Mouse (Mus musculus): Measurements from ENCODE around the gene Hmgxb4. TPM values are rescaled to one million over a fixed set of nuclear protein-coding genes. Genes with fewer than 3 reads are reported as not detected.

Hmgxb4 gene
- polyA plus RNA-seq, 1 experiment from 2014 or later, result 48.0 TPM

DNA sequence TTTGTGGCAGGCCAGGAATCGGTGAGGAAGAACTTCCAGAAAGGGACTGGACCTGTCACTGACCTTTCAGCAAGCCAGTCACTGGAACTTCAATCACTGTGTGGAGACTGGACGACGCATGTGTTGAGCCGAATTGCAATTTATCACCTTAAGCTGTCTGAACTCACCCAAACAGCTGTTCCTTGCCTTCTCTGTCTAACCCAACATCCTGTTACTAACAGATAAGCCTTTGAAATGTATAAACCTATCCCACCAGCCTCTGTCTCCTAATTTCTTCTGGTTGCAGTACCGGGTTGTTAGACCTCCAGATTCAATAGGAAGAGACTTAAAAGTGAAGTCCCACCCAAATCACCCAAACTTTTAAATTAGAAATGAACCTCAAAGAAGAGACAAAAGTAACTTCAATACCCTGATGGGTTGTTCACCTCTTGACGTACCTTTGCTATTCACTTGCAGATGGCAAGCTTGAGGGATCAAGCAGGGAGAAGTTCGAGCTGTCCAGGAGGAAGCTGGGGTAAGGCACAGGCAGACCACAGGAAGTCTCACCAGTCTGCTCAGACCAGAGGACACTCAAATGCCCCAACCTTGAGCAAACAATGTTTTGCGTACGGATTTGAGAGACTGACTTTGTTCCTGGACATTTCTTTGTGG, 13.0 kb upstream of the Hmgxb4 start:
- H3K36me3 ChIP-seq (ENCODE audit: control insufficient read depth, insufficient read depth, low read length), result no peaks in the 10 kb centered on the region
- no peak overlapping the region for H3K4me2 ChIP-seq (ENCODE audit: low read depth)
- no peaks in the 10 kb centered on the region for H3K27me3 ChIP-seq (ENCODE audit: control insufficient read depth, insufficient read depth, low read length)
- WGBS, result 54% methylated on average over 9 of the region's 9 CpGs
- no peak for DNase-seq (ENCODE audit: low spot score)
- no peaks in the 10 kb centered on the region for H3K4me1 ChIP-seq (ENCODE audit: control insufficient read depth, insufficient read depth, low read length)
- no peak overlapping the region for H3K27ac ChIP-seq (ENCODE audit: low read depth, low read length)
- ATAC-seq (ENCODE audit: insufficient read depth, low FRiP score, low TSS enrichment), result no peak
- no peak overlapping the region for H3K9ac ChIP-seq (ENCODE audit: low read length)
- no peak overlapping the region for H3K4me3 ChIP-seq (ENCODE audit: low read depth, low read length)
- no peaks in the 10 kb centered on the region for H3K9me3 ChIP-seq (ENCODE audit: control insufficient read depth, low read length)

- DNase-seq (ENCODE audit: low spot score) (peak; percentile 66), ATAC-seq (ENCODE audit: insufficient read depth, low FRiP score, low TSS enrichment) (no peak)
- Histone ChIP-seq H3K4me2 (ENCODE audit: low read depth) (no peak overlapping the region), H3K4me1 (ENCODE audit: control insufficient read depth, insufficient read depth, low read length) (no peaks in the 10 kb centered on the region), H3K4me3 (ENCODE audit: low read depth, low read length) (no peak overlapping the region), H3K9ac (ENCODE audit: low read length) (no peak overlapping the region), H3K27me3 (ENCODE audit: control insufficient read depth, insufficient read depth, low read length) (no peaks in the 10 kb centered on the region), H3K27ac (ENCODE audit: low read depth, low read length) (no peak overlapping the region), H3K36me3 (ENCODE audit: control insufficient read depth, insufficient read depth, low read length) (no peaks in the 10 kb centered on the region), H3K9me3 (ENCODE audit: control insufficient read depth, low read length) (no peaks in the 10 kb centered on the region)
- 3% methylated on average over 5 of the region's 5 CpGs for WGBS
Measured at GRCm38 (mm10) chr8:74980711-74981062, 12.5 kb upstream of the Hmgxb4 start.

GRCm38 (mm10) chr8:74981809-74982208, 11.3 kb upstream of the Hmgxb4 start:
- Histone ChIP-seq H3K27ac (ENCODE audit: low read depth, low read length) (no peak overlapping the region), H3K9me3 (ENCODE audit: control insufficient read depth, low read length) (no peaks in the 10 kb centered on the region), H3K36me3 (ENCODE audit: control insufficient read depth, insufficient read depth, low read length) (no peaks in the 10 kb centered on the region), H3K4me1 (ENCODE audit: control insufficient read depth, insufficient read depth, low read length) (no peaks in the 10 kb centered on the region), H3K4me3 (ENCODE audit: low read depth, low read length) (no peak overlapping the region), H3K27me3 (ENCODE audit: control insufficient read depth, insufficient read depth, low read length) (no peaks in the 10 kb centered on the region), H3K4me2 (ENCODE audit: low read depth) (no peak overlapping the region), H3K9ac (ENCODE audit: low read length) (no peak overlapping the region)
- ATAC-seq (ENCODE audit: insufficient read depth, low FRiP score, low TSS enrichment), result no peak
- DNase-seq (ENCODE audit: low spot score), result no peak
- 92% methylated on average over 6 of the region's 6 CpGs for WGBS

DNA sequence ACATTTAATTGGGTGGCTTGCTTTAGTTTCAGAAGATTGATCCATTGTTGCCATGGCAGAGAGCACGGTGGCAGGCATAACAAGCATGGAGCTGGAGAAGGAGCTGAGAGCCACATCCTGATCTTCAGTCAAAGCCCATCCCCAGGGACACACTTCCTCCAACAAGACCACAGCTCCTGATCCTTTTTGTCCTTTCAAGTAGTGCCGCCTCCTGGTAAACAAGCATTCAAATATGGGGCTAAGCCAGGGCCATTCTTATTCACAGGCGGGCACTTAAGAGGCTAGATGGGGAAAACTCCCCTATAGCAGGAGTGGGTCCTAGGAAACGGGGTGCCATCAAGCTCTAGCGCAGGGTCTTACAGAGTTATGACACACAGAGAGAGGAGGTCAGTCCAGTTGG, 5.7 kb upstream of the Hmgxb4 start:
- no peak overlapping the region for H3K9ac ChIP-seq (ENCODE audit: low read length)
- no peak overlapping the region for H3K4me2 ChIP-seq (ENCODE audit: low read depth)
- no peaks in the 10 kb centered on the region for H3K4me1 ChIP-seq (ENCODE audit: control insufficient read depth, insufficient read depth, low read length)
- WGBS, result 86% methylated on average over 5 of the region's 5 CpGs
- H3K27ac ChIP-seq (ENCODE audit: low read depth, low read length), result no peak overlapping the region
- no peak for ATAC-seq (ENCODE audit: insufficient read depth, low FRiP score, low TSS enrichment)
- no peaks in the 10 kb centered on the region for H3K36me3 ChIP-seq (ENCODE audit: control insufficient read depth, insufficient read depth, low read length)
- no peaks in the 10 kb centered on the region for H3K9me3 ChIP-seq (ENCODE audit: control insufficient read depth, low read length)
- DNase-seq (ENCODE audit: low spot score), result no peak
- H3K4me3 ChIP-seq (ENCODE audit: low read depth, low read length), result no peak overlapping the region
- no peaks in the 10 kb centered on the region for H3K27me3 ChIP-seq (ENCODE audit: control insufficient read depth, insufficient read depth, low read length)

- peaks cover 4% of the 10 kb centered on the region; the same call in 1 of the 2 replicates for H3K4me1 ChIP-seq (ENCODE audit: control insufficient read depth, insufficient read depth, low read length)
- H3K4me3 ChIP-seq (ENCODE audit: low read depth, low read length), result no peak overlapping the region
- H3K9me3 ChIP-seq (ENCODE audit: control insufficient read depth, low read length), result no peaks in the 10 kb centered on the region
- no peaks in the 10 kb centered on the region for H3K27me3 ChIP-seq (ENCODE audit: control insufficient read depth, insufficient read depth, low read length)
- DNase-seq (ENCODE audit: low spot score) (no peak), ATAC-seq (ENCODE audit: insufficient read depth, low FRiP score, low TSS enrichment) (no peak)
- H3K4me2 ChIP-seq (ENCODE audit: low read depth), result no peak overlapping the region
- WGBS, result 18% methylated on average over 15 of the region's 15 CpGs
- H3K36me3 ChIP-seq (ENCODE audit: control insufficient read depth, insufficient read depth, low read length), result no peaks in the 10 kb centered on the region
- no peak overlapping the region for H3K27ac ChIP-seq (ENCODE audit: low read depth, low read length)
- H3K9ac ChIP-seq (ENCODE audit: low read length), result no peak overlapping the region
Measured at GRCm38 (mm10) chr8:74990021-74990420, 3.1 kb upstream of the Hmgxb4 start.

DNA sequence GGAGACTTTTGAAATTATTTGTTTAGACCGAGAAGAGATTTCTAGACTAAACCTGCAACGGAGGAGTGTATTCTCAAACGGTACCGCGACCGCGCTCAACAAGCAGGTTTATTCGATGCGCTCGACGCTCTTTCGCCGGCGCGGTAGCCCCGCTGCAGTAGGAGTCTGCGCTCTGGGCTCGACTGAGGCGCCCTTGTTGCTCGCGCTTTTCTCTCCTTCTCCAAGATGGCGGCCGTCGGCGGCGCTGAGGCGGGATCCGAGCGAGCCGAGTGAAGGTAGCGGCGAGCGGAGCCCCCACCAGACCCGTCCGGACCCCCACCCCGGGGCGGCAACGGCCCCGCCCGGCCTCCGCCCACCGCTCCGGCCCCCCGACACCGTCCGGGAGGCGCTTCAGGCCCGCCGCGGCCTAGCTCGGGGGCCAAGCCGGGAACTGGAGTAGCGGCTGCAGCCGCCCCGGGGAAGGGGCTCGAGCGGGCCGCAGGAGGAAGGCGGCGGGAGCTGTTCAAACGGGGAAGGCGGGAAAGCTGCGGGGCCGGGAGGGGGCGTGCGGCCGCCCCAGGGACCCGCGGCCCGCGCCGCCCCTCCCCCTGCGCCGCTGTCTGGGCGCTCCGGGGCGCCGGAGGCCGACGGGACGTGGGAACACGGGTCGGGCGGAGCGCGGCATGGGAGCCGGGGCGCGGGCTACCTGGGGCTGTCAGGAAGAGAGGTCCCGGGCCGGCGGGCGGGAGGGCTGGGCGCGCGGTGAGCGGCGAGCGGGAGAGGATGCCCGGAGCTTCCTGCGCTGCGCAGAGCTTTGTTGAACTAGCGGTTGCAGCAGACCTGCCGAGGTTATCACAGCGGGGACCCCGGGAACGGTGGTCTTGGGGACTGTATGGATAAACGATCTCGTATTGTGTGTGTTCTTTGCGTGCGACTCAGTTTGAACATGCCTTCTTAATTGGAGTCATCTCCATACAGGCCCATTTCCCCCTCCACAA, 607 bp downstream of the Hmgxb4 start:
- H3K9ac ChIP-seq (ENCODE audit: low read length), result peak overlapping the region; percentile 100
- ATAC-seq (ENCODE audit: insufficient read depth, low FRiP score, low TSS enrichment) (peak; percentile 94), DNase-seq (ENCODE audit: low spot score) (peak; percentile 91)
- H3K4me2 ChIP-seq (ENCODE audit: low read depth), result peak overlapping the region; percentile 56
- peaks cover 4% of the 10 kb centered on the region; the same call in 1 of the 2 replicates for H3K4me1 ChIP-seq (ENCODE audit: control insufficient read depth, insufficient read depth, low read length)
- peak overlapping the region; percentile 93 for H3K4me3 ChIP-seq (ENCODE audit: low read depth, low read length)
- under 1% methylated on average over 91 of the region's 111 CpGs for WGBS
- H3K27ac ChIP-seq (ENCODE audit: low read depth, low read length), result peak overlapping the region; percentile 92
- H3K36me3 ChIP-seq (ENCODE audit: control insufficient read depth, insufficient read depth, low read length), result no peaks in the 10 kb centered on the region; the same call in 1 of the 2 replicates
- no peaks in the 10 kb centered on the region for H3K27me3 ChIP-seq (ENCODE audit: control insufficient read depth, insufficient read depth, low read length)
- H3K9me3 ChIP-seq (ENCODE audit: control insufficient read depth, low read length), result no peaks in the 10 kb centered on the region

DNA sequence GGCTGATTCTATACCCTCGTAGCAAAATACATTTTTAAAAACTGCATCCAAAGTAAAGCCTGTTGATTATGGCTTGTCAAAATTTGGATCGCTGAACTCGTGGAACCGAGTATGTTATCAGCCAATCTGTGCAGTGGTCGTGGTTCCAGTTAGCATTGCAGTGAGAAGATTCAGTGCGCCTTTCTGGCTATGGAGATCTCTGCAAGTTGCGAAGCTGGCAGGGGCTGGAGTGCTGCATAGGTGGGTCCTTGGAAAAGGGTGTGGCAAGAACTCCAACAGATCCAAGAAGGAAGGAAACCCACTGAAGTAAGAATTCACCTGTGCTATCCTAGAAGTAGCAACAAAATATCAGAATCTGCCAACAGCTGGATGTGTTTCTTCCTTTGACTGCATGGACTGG, 1.4 kb downstream of the Hmgxb4 start:
- H3K27ac ChIP-seq (ENCODE audit: low read depth, low read length), result no peak overlapping the region
- peaks cover 3% of the 10 kb centered on the region for H3K36me3 ChIP-seq (ENCODE audit: control insufficient read depth, insufficient read depth, low read length)
- peak overlapping the region; percentile 100 for H3K9ac ChIP-seq (ENCODE audit: low read length)
- H3K9me3 ChIP-seq (ENCODE audit: control insufficient read depth, low read length), result no peaks in the 10 kb centered on the region
- 9% methylated on average over 7 of the region's 7 CpGs for WGBS
- H3K27me3 ChIP-seq (ENCODE audit: control insufficient read depth, insufficient read depth, low read length), result no peaks in the 10 kb centered on the region
- peak overlapping the region; percentile 56 for H3K4me2 ChIP-seq (ENCODE audit: low read depth)
- DNase-seq (ENCODE audit: low spot score) (peak; percentile 17), ATAC-seq (ENCODE audit: insufficient read depth, low FRiP score, low TSS enrichment) (no peak)
- H3K4me3 ChIP-seq (ENCODE audit: low read depth, low read length), result peak overlapping the region; percentile 93
- peaks cover 4% of the 10 kb centered on the region; the same call in 1 of the 2 replicates for H3K4me1 ChIP-seq (ENCODE audit: control insufficient read depth, insufficient read depth, low read length)

DNA sequence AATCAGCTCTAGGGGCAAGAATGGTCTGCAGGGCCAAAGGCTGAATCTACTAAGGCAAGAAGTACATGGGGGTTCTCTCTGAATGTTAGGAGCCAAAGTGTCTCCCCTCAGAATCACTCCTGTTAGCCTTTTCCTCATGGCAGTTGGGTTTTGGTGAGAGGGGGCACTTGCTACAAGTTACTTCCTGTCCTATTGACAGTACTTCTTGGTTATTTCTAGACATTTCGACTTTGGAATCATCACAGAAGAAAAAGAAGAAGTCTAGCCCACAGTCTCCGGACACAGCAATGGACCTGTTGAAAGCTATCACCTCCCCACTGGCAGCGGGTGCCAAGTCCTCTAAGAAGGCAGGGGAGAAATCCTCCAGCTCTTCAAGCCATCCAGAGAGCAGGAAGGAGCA, 7.3 kb downstream of the Hmgxb4 start:
- H3K36me3 ChIP-seq (ENCODE audit: control insufficient read depth, insufficient read depth, low read length), result peaks cover 20% of the 10 kb centered on the region
- 95% methylated on average over 3 of the region's 3 CpGs for WGBS
- H3K27me3 ChIP-seq (ENCODE audit: control insufficient read depth, insufficient read depth, low read length), result no peaks in the 10 kb centered on the region
- H3K27ac ChIP-seq (ENCODE audit: low read depth, low read length), result no peak overlapping the region
- H3K4me1 ChIP-seq (ENCODE audit: control insufficient read depth, insufficient read depth, low read length), result no peaks in the 10 kb centered on the region
- DNase-seq (ENCODE audit: low spot score) (no peak), ATAC-seq (ENCODE audit: insufficient read depth, low FRiP score, low TSS enrichment) (no peak)
- H3K9ac ChIP-seq (ENCODE audit: low read length), result no peak overlapping the region
- no peaks in the 10 kb centered on the region for H3K9me3 ChIP-seq (ENCODE audit: control insufficient read depth, low read length)
- no peak overlapping the region for H3K4me3 ChIP-seq (ENCODE audit: low read depth, low read length)
- no peak overlapping the region for H3K4me2 ChIP-seq (ENCODE audit: low read depth)
